In genomic region chr13:111939534-111940115, GRCm38 (mm10) we compare ENCODE assay signal across 19 mouse cellular contexts.
DNase-seq lines count a peak whose midpoint lies in the region; ATAC-seq and TF ChIP-seq lines count a peak whose summit lies in the region.
"Had no signal": no experiment of that assay in that cellular context is flagged by ENCODE, and none has a peak within 500 bp of the region (broad histone marks: within the 10 kb centered on the region; RNA-seq: fewer than 3 reads in every experiment).

No protein-coding gene starts in this region.

- TF ChIP-seq CTCF in intestine, postnatal 0 days (IDR thresholded peaks at IDR 0.05; ENCODE audit: low read depth), result no peak
- TF ChIP-seq CTCF in gastrocnemius, adult 2 months (IDR thresholded peaks at IDR 0.05), result no peak

- H3K4me2 ChIP-seq in intestine, embryonic 15.5 days (replicated peaks), result no peak overlapping the region
- no peak overlapping the region for H3K4me2 ChIP-seq in intestine, postnatal 0 days (replicated peaks; ENCODE audit: low read depth)
- no peak overlapping the region for H3K4me2 ChIP-seq in lung, embryonic 16.5 days (ENCODE audit: low read depth, low read length)
- peak overlapping the region; percentile 46 for H3K4me2 ChIP-seq in liver, embryonic 13.5 days
- H3K4me2 ChIP-seq: heart, embryonic 15.5 days; limb, embryonic 13.5 days; midbrain, embryonic 12.5 days; neural tube, embryonic 12.5 days had no signal

- no peak for ATAC-seq in intestine, embryonic 15.5 days
- no peak for ATAC-seq in intestine, postnatal 0 days
- ATAC-seq in lung, embryonic 16.5 days (ENCODE audit: low read depth), result peak; percentile 69; the same call in 1 of the 2 replicates
- ATAC-seq in liver, embryonic 13.5 days (ENCODE audit: low read depth), result no peak
- ATAC-seq: hindbrain, embryonic 16.5 days had no signal

- H3K27ac ChIP-seq in intestine, embryonic 15.5 days, result peak overlapping the region; percentile 36; the same call in 1 of the 2 replicates
- no peak overlapping the region for H3K27ac ChIP-seq in intestine, postnatal 0 days (ENCODE audit: low read depth, low read length)
- peak overlapping the region; percentile 14 for H3K27ac ChIP-seq in lung, embryonic 16.5 days (ENCODE audit: low read length)
- H3K27ac ChIP-seq in liver, embryonic 13.5 days, result peak overlapping the region; percentile 95
- H3K27ac ChIP-seq in gastrocnemius, adult 2 months, result no peak overlapping the region
- H3K27ac ChIP-seq: embryonic facial prominence, embryonic 10.5 days; limb, embryonic 13.5 days; midbrain, embryonic 12.5 days; neural tube, embryonic 12.5 days had no signal

- no peaks in the 10 kb centered on the region for H3K36me3 ChIP-seq in intestine, embryonic 15.5 days
- H3K36me3 ChIP-seq in intestine, postnatal 0 days (ENCODE audit: control insufficient read depth, insufficient read depth), result no peaks in the 10 kb centered on the region
- H3K36me3 ChIP-seq in lung, embryonic 16.5 days (ENCODE audit: control insufficient read depth, insufficient read depth, low read length), result no peaks in the 10 kb centered on the region
- H3K36me3 ChIP-seq in liver, embryonic 13.5 days, result no peaks in the 10 kb centered on the region
- H3K36me3 ChIP-seq: embryonic facial prominence, embryonic 10.5 days; heart, embryonic 15.5 days; limb, embryonic 13.5 days; midbrain, embryonic 12.5 days; neural tube, embryonic 12.5 days had no signal

- no peak for DNase-seq in lung, postnatal 10 days
- no peak for DNase-seq in liver, embryonic 13.5 days
- no peak for DNase-seq in gastrocnemius, adult 2 months
- DNase-seq in frontal cortex, postnatal 10 days (ENCODE audit: low spot score in 2 of 2), result no peak
- DNase-seq: cerebellum, adult 9-10 months; heart, adult 11 months; kidney, adult 2 months; right cerebral cortex, postnatal 4 days; thymus, postnatal 25 days had no signal

- peaks cover 19% of the 10 kb centered on the region for H3K4me1 ChIP-seq in intestine, embryonic 15.5 days (replicated peaks)
- 0 out of 2 replicates have a peak, but pooled peaks cover 4% of the 10 kb centered on the region for H3K4me1 ChIP-seq in intestine, postnatal 0 days (replicated peaks; ENCODE audit: control insufficient read depth, insufficient read depth, low read length)
- peaks cover 27% of the 10 kb centered on the region for H3K4me1 ChIP-seq in lung, embryonic 16.5 days (replicated peaks; ENCODE audit: control insufficient read depth, insufficient read depth, low read length)
- H3K4me1 ChIP-seq in liver, embryonic 13.5 days (replicated peaks), result peaks cover 93% of the 10 kb centered on the region

- H3K27me3 ChIP-seq in intestine, embryonic 15.5 days (replicated peaks), result no peaks in the 10 kb centered on the region
- H3K27me3 ChIP-seq in intestine, postnatal 0 days (replicated peaks; ENCODE audit: control insufficient read depth, insufficient read depth, low read length), result no peaks in the 10 kb centered on the region
- H3K27me3 ChIP-seq in lung, embryonic 16.5 days (ENCODE audit: control insufficient read depth, insufficient read depth, low read depth, low read length), result no peaks in the 10 kb centered on the region
- H3K27me3 ChIP-seq in liver, embryonic 13.5 days, result 0 out of 2 replicates have a peak, but pooled peaks cover 5% of the 10 kb centered on the region
- H3K27me3 ChIP-seq: CH12.LX; heart, embryonic 15.5 days; limb, embryonic 13.5 days; midbrain, embryonic 12.5 days; neural tube, embryonic 12.5 days had no signal

- no peaks in the 10 kb centered on the region for H3K9me3 ChIP-seq in intestine, embryonic 15.5 days
- no peaks in the 10 kb centered on the region for H3K9me3 ChIP-seq in intestine, postnatal 0 days (ENCODE audit: control insufficient read depth)
- H3K9me3 ChIP-seq in lung, embryonic 16.5 days (ENCODE audit: control insufficient read depth, low read length), result no peaks in the 10 kb centered on the region
- no peaks in the 10 kb centered on the region for H3K9me3 ChIP-seq in liver, embryonic 13.5 days (replicated peaks)
- H3K9me3 ChIP-seq: embryonic facial prominence, embryonic 10.5 days; heart, embryonic 15.5 days; limb, embryonic 13.5 days; midbrain, embryonic 12.5 days had no signal

- no peak overlapping the region for H3K4me3 ChIP-seq in intestine, embryonic 15.5 days (replicated peaks)
- H3K4me3 ChIP-seq in intestine, postnatal 0 days (ENCODE audit: low read depth, low read length), result no peak overlapping the region
- H3K4me3 ChIP-seq in lung, embryonic 16.5 days (ENCODE audit: low read length), result no peak overlapping the region
- H3K4me3 ChIP-seq in liver, embryonic 13.5 days (replicated peaks), result no peak overlapping the region
- no peak overlapping the region for H3K4me3 ChIP-seq in gastrocnemius, adult 2 months
- H3K4me3 ChIP-seq: embryonic facial prominence, embryonic 10.5 days; heart, embryonic 15.5 days; limb, embryonic 13.5 days; midbrain, embryonic 12.5 days; neural tube, embryonic 12.5 days had no signal

- intact Hi-C loops in gastrocnemius, adult 2 months (cut with DNase I), result loop anchor here (10.0 kb wide), 1 partner anchor 125 kb away; no protein-coding TSS in a partner anchor

- no peak overlapping the region for H3K9ac ChIP-seq in intestine, embryonic 15.5 days
- H3K9ac ChIP-seq in intestine, postnatal 0 days (ENCODE audit: low read depth, low read length), result no peak overlapping the region
- H3K9ac ChIP-seq in lung, embryonic 16.5 days (ENCODE audit: low read length), result no peak overlapping the region
- peak overlapping the region; percentile 56 for H3K9ac ChIP-seq in liver, embryonic 13.5 days
- H3K9ac ChIP-seq: heart, embryonic 15.5 days; limb, embryonic 13.5 days; midbrain, embryonic 12.5 days; neural tube, embryonic 12.5 days had no signal

- WGBS in intestine, embryonic 15.5 days, result 50% methylated on average over 6 of the region's 6 CpGs
- WGBS in intestine, postnatal 0 days, result 58% methylated on average over 6 of the region's 6 CpGs
- WGBS in lung, embryonic 16.5 days, result 35% methylated on average over 6 of the region's 6 CpGs
- WGBS in liver, embryonic 13.5 days (ENCODE audit: insufficient replicate concordance), result 52% methylated on average over 6 of the region's 6 CpGs

Comparison
In these comparisons a context has a peak if more than half of its experiments do, and no peak if none do; other contexts are left out.
1. H3K27ac ChIP-seq: peak in intestine, embryonic 15.5 days (single experiment), lung, embryonic 16.5 days (single experiment) and liver, embryonic 13.5 days (single experiment); none in intestine, postnatal 0 days (single experiment) and gastrocnemius, adult 2 months (single experiment).